Mouse (Mus musculus): ENCODE measurements around the gene Hes6.

GRCm38 (mm10) chr1:91437573-91437972 lies 23.7 kb upstream of the Hes6 start:
- TF ChIP-seq CTCF (IDR thresholded peaks at IDR 0.05; ENCODE audit: extremely low read depth, insufficient read depth, low read length) (no peak), POLR2A (IDR thresholded peaks at IDR 0.05; ENCODE audit: extremely low read depth, insufficient read depth, low read length) (no peak)
